In genomic region chr13:80940860-80941630, GRCm38 (mm10) we compare ENCODE assay signal across 9 mouse cellular contexts. TPM values are rescaled to one million over a fixed set of nuclear protein-coding genes. Genes with fewer than 3 reads are reported as not detected.
A peak's percentile ranks its signal among the peaks of the same experiment; 100 is the strongest.
DNase-seq lines count a peak whose midpoint lies in the region; ATAC-seq and TF ChIP-seq lines count a peak whose summit lies in the region.
"Had no signal": no experiment of that assay in that cellular context is flagged by ENCODE, and none has a peak within 500 bp of the region (broad histone marks: within the 10 kb centered on the region; RNA-seq: fewer than 3 reads in every experiment).

No protein-coding gene starts in this region.

- no peaks in the 10 kb centered on the region for H3K9me3 ChIP-seq in heart, postnatal 0 days (replicated peaks; ENCODE audit: control insufficient read depth, low read length)
- no peaks in the 10 kb centered on the region for H3K9me3 ChIP-seq in forebrain, embryonic 13.5 days (replicated peaks)
- H3K9me3 ChIP-seq: neural tube, embryonic 12.5 days had no signal

- no peak overlapping the region for H3K4me3 ChIP-seq in heart, postnatal 0 days (ENCODE audit: low read depth, low read length)
- no peak overlapping the region for H3K4me3 ChIP-seq in small intestine, adult 2 months (ENCODE audit: low read depth, low read length)
- no peak overlapping the region for H3K4me3 ChIP-seq in forebrain, embryonic 13.5 days
- H3K4me3 ChIP-seq: neural tube, embryonic 12.5 days had no signal

- 66% methylated on average over 10 of the region's 10 CpGs for WGBS in heart, postnatal 0 days
- WGBS in small intestine, adult 2 months, result 50% methylated on average over 10 of the region's 10 CpGs
- 71% methylated on average over 10 of the region's 10 CpGs for WGBS in forebrain, embryonic 13.5 days

- H3K27ac ChIP-seq in heart, postnatal 0 days (ENCODE audit: low read depth), result peak overlapping the region; percentile 51
- peak overlapping the region; percentile 84 for H3K27ac ChIP-seq in small intestine, adult 2 months (ENCODE audit: insufficient read depth, low read depth, low read length)
- no peak overlapping the region for H3K27ac ChIP-seq in forebrain, embryonic 13.5 days
- H3K27ac ChIP-seq: neural tube, embryonic 12.5 days had no signal

- no peaks in the 10 kb centered on the region for H3K36me3 ChIP-seq in heart, postnatal 0 days (replicated peaks; ENCODE audit: control insufficient read depth, insufficient read depth, low read length)
- no peaks in the 10 kb centered on the region for H3K36me3 ChIP-seq in small intestine, adult 2 months (ENCODE audit: control insufficient read depth, insufficient read depth, low read length)
- H3K36me3 ChIP-seq in forebrain, embryonic 13.5 days (ENCODE audit: poor library complexity, severe bottlenecking), result no peaks in the 10 kb centered on the region
- H3K36me3 ChIP-seq: neural tube, embryonic 12.5 days had no signal

- peak; percentile 20 to 45 for DNase-seq in spleen, adult 18-20 months
- DNase-seq in spleen, adult 12 weeks (ENCODE audit: low spot score), result no peak
- DNase-seq in adrenal gland, postnatal 25 days, result peak; percentile 32
- DNase-seq in heart, postnatal 0 days (ENCODE audit: low spot score), result peak; percentile 31
- peak; percentile 23 to 46 for DNase-seq in left cerebral cortex, postnatal 25 days (ENCODE audit: low spot score in 2 of 2)
- no peak for DNase-seq in MN1 (ENCODE audit: low spot score)

- TF ChIP-seq POLR2A in small intestine, adult 2 months (IDR thresholded peaks at IDR 0.05; ENCODE audit: low read depth, low read length), result 0 out of 2 replicates have a peak, but pooled peaks have one; percentile 17

- peaks cover 18% of the 10 kb centered on the region; the same call in 1 of the 2 replicates for H3K4me1 ChIP-seq in heart, postnatal 0 days (ENCODE audit: control insufficient read depth, insufficient read depth)
- peaks cover 21% of the 10 kb centered on the region; the same call in 1 of the 2 replicates for H3K4me1 ChIP-seq in small intestine, adult 2 months (ENCODE audit: control insufficient read depth, insufficient read depth, insufficient read length, low read length)
- no peaks in the 10 kb centered on the region for H3K4me1 ChIP-seq in forebrain, embryonic 13.5 days
- H3K4me1 ChIP-seq: neural tube, embryonic 12.5 days had no signal

- intact Hi-C loops in left cerebral cortex, postnatal 25 days (cut with DNase I), result no loop called here

- TF ChIP-seq CTCF in heart, postnatal 0 days (IDR thresholded peaks at IDR 0.05; ENCODE audit: low read depth), result 0 out of 2 replicates have a peak, but pooled peaks have one; percentile 26
- peak; percentile 26; the same call in 1 of the 2 replicates for TF ChIP-seq CTCF in small intestine, adult 2 months (IDR thresholded peaks at IDR 0.05; ENCODE audit: extremely low read depth, insufficient read length, insufficient replicate concordance, low read depth, low read length)

- H3K27me3 ChIP-seq in heart, postnatal 0 days (ENCODE audit: control insufficient read depth, insufficient read depth, low read length), result no peaks in the 10 kb centered on the region
- no peaks in the 10 kb centered on the region for H3K27me3 ChIP-seq in small intestine, adult 2 months (ENCODE audit: control insufficient read depth, insufficient read depth, low read length)
- H3K27me3 ChIP-seq in forebrain, embryonic 13.5 days, result no peaks in the 10 kb centered on the region
- H3K27me3 ChIP-seq: neural tube, embryonic 12.5 days had no signal

- ATAC-seq in heart, postnatal 0 days (ENCODE audit: insufficient read depth, low read depth), result peak; percentile 65; the same call in 1 of the 2 replicates
- ATAC-seq in forebrain, embryonic 13.5 days, result no peak

- no peak overlapping the region for H3K9ac ChIP-seq in heart, postnatal 0 days (replicated peaks; ENCODE audit: low read depth, low read length)
- no peak overlapping the region for H3K9ac ChIP-seq in forebrain, embryonic 13.5 days
- H3K9ac ChIP-seq: neural tube, embryonic 12.5 days had no signal

- TF ChIP-seq EP300 in heart, postnatal 0 days (IDR thresholded peaks at IDR 0.05; ENCODE audit: low read depth), result no peak

- no peak overlapping the region for H3K4me2 ChIP-seq in heart, postnatal 0 days (ENCODE audit: low read depth, low read length)
- no peak overlapping the region for H3K4me2 ChIP-seq in forebrain, embryonic 13.5 days
- H3K4me2 ChIP-seq: neural tube, embryonic 12.5 days had no signal

RNA-seq across cellular contexts. Expression of gene Arrdc3, which starts 57.9 kb away (rescaled TPM):
- 152 and 185 TPM in 2 replicates for total RNA-seq in adrenal gland, postnatal 25 days (2021)
- 87.3 and 90.3 TPM in 2 replicates for total RNA-seq in heart, postnatal 0 days (2014; rRNA removed; ENCODE audit: low replicate concordance)
- 36.9 and 37.0 TPM in 2 replicates for polyA plus RNA-seq in heart, postnatal 0 days (2015; fragmentation: Nextera tagmentation; extraction: Ambion mirVana)
- total RNA-seq in left cerebral cortex, postnatal 25 days (2021), result 10 to 100 TPM; 33.6 to 37.5 TPM
- polyA plus RNA-seq in small intestine, adult 2 months (2012; rRNA removed), result 8.1 and 9.1 TPM in 2 replicates
- polyA plus RNA-seq in forebrain, embryonic 13.5 days (2015; fragmentation: Nextera tagmentation; extraction: Ambion mirVana), result 55.7 and 58.3 TPM in 2 replicates

Comparison
In these comparisons a context has a peak if more than half of its experiments do, and no peak if none do; other contexts are left out.
1. DNase-seq: peak in spleen, adult 18-20 months (2 of 2), adrenal gland, postnatal 25 days (single experiment), heart, postnatal 0 days (single experiment) and left cerebral cortex, postnatal 25 days (2 of 2); none in spleen, adult 12 weeks (single experiment) and MN1 (single experiment).